Mouse (Mus musculus) gastrocnemius, postnatal 36 days (tissue): ENCODE data around the gene Ccdc77. TPM values are rescaled to one million over a fixed set of nuclear protein-coding genes. Genes with fewer than 3 reads are reported as not detected.

Experiments
- DNase-seq, 2 experiments: peaks; one replicate each; pipeline ENCODE4 v3.0.0; 2022
- intact Hi-C: fragments of 180-260 bp; cut with DNase I; formaldehyde crosslinking; loops from one replicate; pipeline ENCODE4 v1.15.1; 2025
- long read RNA-seq, 2 experiments: library from polyadenylated mRNA; stranded (forward); transcript quantifications; one replicate each; pipeline ENCODE4 v2.0.0; 2021
- total RNA-seq, 2 experiments: library from RNA; stranded (reverse); gene quantifications; 2 replicates each; pipeline ENCODE4 v1.2.3; 2021

Gene Ccdc77
- total RNA-seq: 1 to 10 TPM; 3.5 to 4.4 TPM
- long read RNA-seq, experiment 1, partial matches to known transcripts: 1 of 6 reads
- long read RNA-seq, experiment 1, other reads (novel, unspliced or antisense): 2 of 6 reads
- long read RNA-seq, experiment 2, partial matches to known transcripts: 0 of 4 reads
- long read RNA-seq, experiment 2, other reads (novel, unspliced or antisense): 4 of 4 reads

DNA sequence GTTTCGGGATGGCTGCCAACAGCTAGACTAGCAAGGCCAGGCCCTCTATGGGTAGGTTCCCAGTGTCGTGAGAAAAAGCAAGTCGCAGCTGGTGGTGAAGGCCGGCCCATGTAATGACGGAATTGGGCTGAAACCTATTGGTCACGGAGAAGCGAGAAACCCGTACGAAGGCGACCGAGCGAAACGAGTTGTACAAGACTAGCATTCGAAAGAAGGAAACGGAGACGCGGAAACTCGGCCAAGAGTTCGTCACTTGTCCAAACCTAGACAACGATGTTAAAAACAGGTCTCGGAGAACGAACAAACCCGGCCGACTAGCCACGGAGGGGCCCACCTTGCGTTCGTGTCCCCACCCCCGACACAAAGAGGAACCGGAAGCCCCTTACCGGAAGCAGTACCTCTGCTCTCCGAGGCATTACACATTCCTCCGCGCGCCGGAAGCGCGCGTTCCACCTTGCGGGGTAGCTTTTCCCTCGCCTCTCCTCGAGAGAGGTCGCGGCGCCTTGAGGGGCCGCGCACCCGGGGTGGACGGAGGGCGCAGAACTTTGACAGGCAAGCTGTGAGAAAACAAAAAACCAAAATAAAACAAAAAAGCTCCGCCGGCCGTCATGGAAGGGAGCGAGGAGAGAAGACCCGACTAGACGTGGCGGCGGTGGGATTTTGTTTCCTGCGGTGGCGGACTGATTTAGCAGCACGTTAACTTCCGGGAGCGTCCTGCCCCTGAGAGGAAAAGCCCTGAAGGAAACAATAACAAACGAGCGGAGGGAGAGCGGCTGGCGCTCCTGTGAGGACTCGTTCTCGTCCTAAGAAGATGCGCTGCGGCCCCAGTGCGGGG lies at the start of gene Ccdc77, which contains the start of gene Kdm5a:
TSS of gene Ccdc77 (minus strand) at position 687 of the 835 bp plus-strand sequence.
TSS of gene Kdm5a (plus strand) at position 437 of the 835 bp plus-strand sequence.
- intact Hi-C loops: no loop called here
- DNase-seq: peak; percentile 85 to 93

DNA sequence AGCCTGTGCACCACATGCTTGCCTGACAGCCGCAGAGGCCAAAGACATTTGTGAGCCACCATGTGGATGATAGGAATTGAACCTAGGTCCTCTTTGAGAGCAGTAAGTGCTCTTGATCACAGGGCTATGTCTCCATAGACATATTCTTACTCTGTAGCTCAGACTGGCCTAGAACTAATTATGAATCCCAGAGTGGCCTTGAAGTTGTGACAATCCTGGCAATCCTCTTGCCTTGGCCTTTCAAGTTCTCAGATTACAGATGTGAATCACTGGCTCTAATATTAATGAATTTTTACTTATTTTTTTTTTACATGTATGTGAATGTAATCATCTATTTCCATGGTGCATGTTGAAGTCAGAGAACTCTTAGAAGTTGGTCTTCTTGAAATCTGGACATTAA lies 39.8 kb upstream of the Ccdc77 start:
- DNase-seq: no peak
- intact Hi-C loops: loop anchor here (5.0 kb wide), 1 partner anchor 37 kb away; no protein-coding TSS in a partner anchor

DNA sequence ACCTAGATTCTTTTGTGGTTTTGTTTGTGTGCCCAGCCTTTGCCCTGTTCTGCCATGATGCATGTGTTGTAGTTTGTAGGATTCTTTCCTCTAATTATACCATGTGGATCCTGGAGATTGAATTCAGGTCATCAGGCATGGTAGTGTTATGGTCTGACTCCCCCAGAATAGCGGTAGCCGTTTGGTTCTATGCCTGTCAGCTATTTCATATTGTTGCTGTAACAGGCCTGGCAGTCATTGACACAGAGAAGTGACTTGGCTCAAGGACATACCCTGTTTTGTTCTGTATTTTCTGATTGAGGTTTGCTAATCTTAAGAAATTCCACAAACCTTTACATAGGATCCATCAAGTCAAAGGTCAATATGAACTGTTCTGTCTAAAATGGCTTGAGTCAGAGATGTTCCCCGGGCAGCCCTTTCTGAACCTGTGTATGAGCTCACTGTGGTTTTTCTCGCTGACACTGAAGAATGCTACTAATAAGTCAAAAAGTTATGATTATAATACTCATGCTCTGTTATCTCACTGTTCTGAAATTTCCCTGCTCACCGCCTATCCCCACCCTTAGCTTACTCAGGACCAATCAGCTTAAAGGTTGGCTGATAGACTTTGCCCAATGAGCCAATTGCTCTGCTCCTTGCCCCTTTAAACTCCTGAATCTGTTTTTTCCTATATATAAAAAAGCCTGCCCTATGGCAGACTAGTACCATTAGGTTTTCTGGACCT lies 31.6 kb upstream of the Ccdc77 start:
- intact Hi-C loops: no loop called here
- DNase-seq: no peak

DNA sequence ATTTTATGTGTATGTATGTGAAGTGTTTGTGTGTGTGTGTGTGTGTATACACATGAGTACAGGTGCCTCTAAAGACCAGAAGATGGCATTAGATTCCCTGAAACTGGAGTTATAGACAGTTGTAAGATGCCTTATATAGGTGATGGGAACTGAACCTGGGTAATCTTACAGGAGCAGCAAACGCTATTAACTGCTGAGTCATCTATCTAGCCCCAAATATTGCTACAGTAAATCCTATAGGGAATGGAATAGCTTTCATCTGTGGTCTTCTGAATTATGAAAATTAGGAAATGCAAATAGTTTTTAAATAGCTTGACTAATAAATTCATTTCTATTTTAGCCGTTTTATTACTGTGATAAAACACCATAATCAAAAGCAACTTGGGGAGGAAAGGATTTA lies 28.6 kb upstream of the Ccdc77 start:
- DNase-seq: no peak
- intact Hi-C loops: no loop called here

GRCm38 (mm10) chr6:120390054-120390453 lies 25.9 kb upstream of the Ccdc77 start:
- intact Hi-C loops: no loop called here
- no peak for DNase-seq

DNA sequence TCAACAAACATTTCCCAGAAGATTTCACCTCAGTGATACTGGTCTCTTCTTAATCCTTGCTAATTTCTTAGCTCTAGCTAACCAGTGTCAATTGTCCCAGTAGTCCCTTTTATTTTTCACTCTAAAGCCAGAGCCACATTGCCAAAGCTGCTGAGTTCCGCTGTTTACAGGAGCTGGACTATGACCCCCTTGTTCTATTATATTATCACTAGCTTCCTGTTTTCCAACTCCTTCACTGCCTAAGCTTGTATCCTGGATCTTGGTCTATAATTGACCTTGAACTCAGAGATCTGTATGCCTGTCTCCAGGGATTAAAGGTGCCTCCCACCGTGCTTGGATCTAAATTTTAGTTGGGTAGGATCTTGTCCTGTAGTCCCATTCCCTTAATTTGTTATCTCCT lies 12.6 kb upstream of the Ccdc77 start:
- DNase-seq: no peak
- intact Hi-C loops: no loop called here

GRCm38 (mm10) chr6:120365051-120365450 lies 877 bp upstream of the Ccdc77 start:
- DNase-seq: no peak
- intact Hi-C loops: loop anchor here (5.0 kb wide), 1 partner anchor 37 kb away; no protein-coding TSS in a partner anchor

GRCm38 (mm10) chr6:120364523-120364905 lies 340 bp upstream of the Ccdc77 start:
- DNase-seq: no peak
- intact Hi-C loops: no loop called here

GRCm38 (mm10) chr6:120362774-120363687 lies 1.1 kb downstream of the Ccdc77 start:
- intact Hi-C loops: no loop called here
- DNase-seq: no peak

DNA sequence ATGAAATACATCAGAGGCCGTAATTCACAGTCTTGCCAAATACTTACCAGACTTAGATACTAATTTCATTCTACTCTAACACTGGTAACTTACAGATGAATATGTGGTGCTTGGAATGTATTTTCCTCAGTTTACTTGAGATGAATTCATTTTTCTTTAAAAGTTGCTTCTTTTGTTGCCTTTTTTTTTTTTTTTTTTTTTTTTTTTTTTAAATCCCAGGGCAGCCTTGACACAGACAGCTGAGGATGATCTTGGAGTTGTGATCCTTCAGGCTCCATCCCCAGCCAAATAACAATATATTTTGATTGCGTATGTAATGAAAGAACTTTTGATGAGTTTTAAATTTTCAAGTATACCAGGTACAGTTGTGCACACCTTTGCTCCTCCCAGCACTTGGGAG lies 2.0 kb downstream of the Ccdc77 start:
- intact Hi-C loops: no loop called here
- DNase-seq: no peak

- peak; percentile 64 to 76 for DNase-seq
- intact Hi-C loops: no loop called here
Measured at GRCm38 (mm10) chr6:120356951-120357945, 6.9 kb downstream of the Ccdc77 start.

DNA sequence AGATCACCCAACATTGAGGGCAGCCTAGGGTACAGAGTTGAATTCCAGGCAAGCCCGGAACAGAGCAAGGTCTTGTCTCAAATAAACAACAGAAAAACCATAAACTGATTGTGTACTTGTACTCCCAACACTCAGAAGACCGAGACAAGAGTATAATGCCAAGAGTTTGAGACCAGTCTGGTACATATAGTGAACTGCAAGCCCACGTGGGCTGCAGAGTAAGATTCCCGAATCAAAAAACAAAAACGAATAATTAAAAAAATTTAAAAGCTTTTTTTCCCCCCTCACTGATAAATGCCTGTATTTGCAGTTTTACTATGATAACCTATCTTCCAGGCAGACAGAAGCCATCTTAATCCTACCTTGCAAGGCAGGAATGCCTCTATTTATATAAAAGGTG lies 7.7 kb downstream of the Ccdc77 start:
- intact Hi-C loops: no loop called here
- DNase-seq: no peak

GRCm38 (mm10) chr6:120349018-120349417 lies 15.2 kb downstream of the Ccdc77 start:
- intact Hi-C loops: no loop called here

GRCm38 (mm10) chr6:120343992-120344391 lies 20.2 kb downstream of the Ccdc77 start:
- DNase-seq: no peak
- intact Hi-C loops: no loop called here

More at GRCm38 (mm10) chr6:120349018-120349417, 15.2 kb downstream of the Ccdc77 start:
- no peak for DNase-seq

DNA sequence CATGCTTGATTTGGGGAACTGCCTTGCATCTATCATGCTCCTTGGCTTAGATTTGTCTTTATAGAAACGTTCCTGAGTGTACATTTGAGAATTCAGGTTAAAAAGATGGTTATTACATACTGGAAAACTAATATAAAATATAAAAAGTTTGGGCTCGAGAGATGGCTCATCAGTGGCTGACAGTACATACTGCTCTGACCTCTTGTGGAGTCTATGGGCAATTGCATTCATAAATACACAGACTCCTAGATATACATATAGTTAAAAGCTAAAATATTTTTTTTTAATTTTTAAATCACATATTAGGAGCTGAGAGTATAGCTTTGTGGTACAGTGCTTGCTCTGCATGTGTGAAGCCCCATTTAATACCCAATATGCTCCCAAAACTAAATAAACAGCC lies 31.8 kb downstream of the Ccdc77 start:
- DNase-seq: no peak
- intact Hi-C loops: no loop called here

- intact Hi-C loops: loop anchor here (1.0 kb wide), 1 partner anchor 102 kb away; no protein-coding TSS in a partner anchor
- no peak for DNase-seq
Measured at GRCm38 (mm10) chr6:120324295-120324927, 39.8 kb downstream of the Ccdc77 start.

DNA sequence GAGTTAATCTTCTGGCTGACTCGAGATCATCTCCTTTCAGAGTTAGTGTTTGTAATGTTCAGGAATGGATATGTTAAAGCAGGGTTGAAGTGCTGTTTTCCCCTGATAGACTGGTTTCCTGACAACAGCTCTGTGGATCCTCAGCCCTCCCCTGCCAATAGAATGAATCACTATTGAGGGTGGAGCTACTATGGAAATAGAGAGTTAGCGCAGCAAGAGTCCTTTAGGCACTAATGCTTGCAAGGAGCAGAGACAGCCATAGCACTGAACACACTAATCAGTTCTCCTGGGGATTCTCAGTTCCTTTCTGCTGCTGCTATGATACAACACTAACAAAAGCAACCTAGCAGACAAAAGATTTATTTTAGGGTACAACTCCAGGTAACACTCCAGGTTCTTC lies 43.8 kb downstream of the Ccdc77 start:
- intact Hi-C loops: no loop called here
- no peak for DNase-seq

- intact Hi-C loops: no loop called here
- no peak for DNase-seq
Measured at GRCm38 (mm10) chr6:120319129-120319528, 45.0 kb downstream of the Ccdc77 start.
